Mouse (Mus musculus) embryonic facial prominence, embryonic 11.5 days (tissue): ENCODE measurements around the gene Shisal2a. TPM values are rescaled to one million over a fixed set of nuclear protein-coding genes. Genes with fewer than 3 reads are reported as not detected.
"Not testable (repeated sequence)": the region's sequence is repeated elsewhere in the genome, so short reads cannot be mapped to it uniquely, and the experiment has no call there.

ENCODE experiments used
- ATAC-seq: fragments of 200-750 bp; cut with Nextera tagmentation; replicated peaks from 2 replicates; pipeline ENCODE4 v1.8.0; 2017; ENCODE audit warnings: low read depth; ENCODE audit not compliant: insufficient number of reproducible peaks, low FRiP score, low TSS enrichment
- DNase-seq: peaks from one replicate; pipeline ENCODE4 v3.0.0-alpha.2; 2015; ENCODE audit warnings: low spot score
- H3K27ac ChIP-seq: fragments of 300-500 bp; sonication (generic); replicated peaks from 2 replicates; pipeline ENCODE4 v1.5.1; 2014; ENCODE audit warnings: mild to moderate bottlenecking, low read depth, low read length, control low read depth
- H3K27me3 ChIP-seq: fragments of 300-500 bp; sonication (generic); 2 replicates; pipeline ENCODE4 v1.6.1; 2014; ENCODE audit warnings: mild to moderate bottlenecking, low read length, moderate library complexity, mixed read lengths; ENCODE audit not compliant: control insufficient read depth, insufficient read depth
- H3K36me3 ChIP-seq: fragments of 300-500 bp; sonication (generic); replicated peaks from 2 replicates; pipeline ENCODE4 v1.6.1; 2014; ENCODE audit warnings: low read depth, mild to moderate bottlenecking, low read length, moderate library complexity, mixed read lengths; ENCODE audit not compliant: control insufficient read depth, insufficient read depth
- H3K4me1 ChIP-seq: fragments of 300-500 bp; sonication (generic); 2 replicates; pipeline ENCODE4 v1.6.1; 2014; ENCODE audit warnings: low read length, mixed read lengths; ENCODE audit not compliant: control insufficient read depth, insufficient read depth
- H3K4me2 ChIP-seq: fragments of 300-500 bp; sonication (generic); 2 replicates; pipeline ENCODE4 v1.6.1; 2014; ENCODE audit warnings: low read depth, mild to moderate bottlenecking, control low read depth, low read length, moderate library complexity
- H3K4me3 ChIP-seq: fragments of 300-500 bp; sonication (generic); 2 replicates; pipeline ENCODE4 v1.5.1; 2014; ENCODE audit warnings: low read depth, low read length, control low read depth
- H3K9ac ChIP-seq: fragments of 300-500 bp; sonication (generic); replicated peaks from 2 replicates; pipeline ENCODE4 v1.6.1; 2014; ENCODE audit warnings: mild to moderate bottlenecking, control low read depth, low read length
- H3K9me3 ChIP-seq: fragments of 300-500 bp; sonication (generic); replicated peaks from 2 replicates; pipeline ENCODE4 v1.6.1; 2016; ENCODE audit warnings: mild to moderate bottlenecking, low read length, inconsistent platforms, mixed read lengths; ENCODE audit not compliant: control insufficient read depth
- WGBS: fragments of 180-500 bp; shearing (Covaris S2); extraction: QIAGEN DNeasy Blood & Tissue Kit; methylation state at CpG from one replicate; pipeline ENCODE4 v1.1.7; 2014; 5-methylcytosine and 5-hydroxymethylcytosine counted together
- polyA plus RNA-seq: library from polyadenylated mRNA; unstranded; fragments of >200 nt; fragmentation: Nextera tagmentation; extraction: Ambion mirVana; gene quantifications from 2 replicates; pipeline ENCODE4 v1.2.1, GENCODE M21; 2014

The Shisal2a gene
- polyA plus RNA-seq, 1 experiment from 2014 or later: 8.5 TPM

- peaks cover 4% of the 10 kb centered on the region for H3K4me1 ChIP-seq
Observed at GRCm38 (mm10) chr4:108358498-108358897, 24.7 kb downstream of the Shisal2a start.

DNA sequence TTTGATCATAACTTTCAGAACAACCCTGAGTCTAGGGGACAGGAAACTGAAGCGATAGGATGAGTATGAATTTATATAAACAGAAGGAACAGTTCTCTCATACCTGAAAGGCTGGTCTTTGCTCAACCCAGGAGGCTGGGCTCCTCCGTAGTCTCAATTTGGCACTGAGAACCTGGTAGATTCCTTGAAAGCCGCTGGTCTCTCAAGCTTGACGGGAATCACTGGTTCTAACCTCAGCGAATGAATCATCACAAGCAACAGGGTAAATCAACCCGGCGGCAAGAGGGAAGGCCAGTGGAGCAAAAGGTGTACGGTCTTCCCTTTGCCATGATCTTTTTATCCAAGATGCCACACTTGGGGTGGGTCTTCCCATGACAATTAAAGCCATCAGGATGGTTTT lies 25.7 kb downstream of the Shisal2a start:
- Histone ChIP-seq H3K27ac (no peak overlapping the region), H3K27me3 (no peaks in the 10 kb centered on the region), H3K36me3 (no peaks in the 10 kb centered on the region), H3K9me3 (no peaks in the 10 kb centered on the region), H3K4me2 (no peak overlapping the region), H3K4me1 (peaks cover 4% of the 10 kb centered on the region), H3K4me3 (no peak overlapping the region), H3K9ac (no peak overlapping the region)
- DNase-seq (no peak), ATAC-seq (no peak)
- WGBS: 89% methylated on average over 8 of the region's 8 CpGs

More at GRCm38 (mm10) chr4:108358498-108358897, 24.7 kb downstream of the Shisal2a start:
- no peak overlapping the region for H3K9ac ChIP-seq
- DNase-seq (no peak), ATAC-seq (no peak)
- H3K4me3 ChIP-seq: no peak overlapping the region
- H3K36me3 ChIP-seq: no peaks in the 10 kb centered on the region
- H3K9me3 ChIP-seq: no peaks in the 10 kb centered on the region
- H3K4me2 ChIP-seq: no peak overlapping the region
- WGBS: 4% methylated on average over 4 of the region's 4 CpGs
- no peaks in the 10 kb centered on the region for H3K27me3 ChIP-seq
- no peak overlapping the region; the same call in 1 of the 2 replicates for H3K27ac ChIP-seq

GRCm38 (mm10) chr4:108353591-108353990 lies 29.6 kb downstream of the Shisal2a start:
- H3K4me2 ChIP-seq, DNase-seq, H3K36me3 ChIP-seq, H3K27ac ChIP-seq, H3K4me3 ChIP-seq, H3K9me3 ChIP-seq, H3K9ac ChIP-seq, H3K27me3 ChIP-seq, ATAC-seq, H3K4me1 ChIP-seq: not testable (repeated sequence)

DNA sequence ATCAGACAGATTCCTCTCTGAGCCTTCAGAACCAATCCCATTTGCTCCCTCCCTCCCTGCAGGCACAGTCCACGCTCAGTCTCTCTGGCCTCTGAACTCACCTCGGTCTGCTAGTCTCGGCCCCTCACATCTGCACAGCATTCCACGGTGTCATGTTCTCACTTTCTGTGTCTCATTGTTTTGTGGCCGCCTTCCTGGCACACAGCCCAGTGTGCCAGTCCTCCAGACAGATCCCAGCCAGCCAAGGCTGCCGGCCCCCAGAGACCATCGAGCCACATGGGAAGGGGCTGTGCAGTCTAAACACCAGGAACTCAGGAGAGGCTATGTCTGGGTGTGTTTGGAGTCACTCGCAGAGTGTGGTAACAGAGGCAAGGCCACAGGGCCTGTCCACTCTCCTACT lies 32.3 kb downstream of the Shisal2a start:
- Histone ChIP-seq H3K4me2 (no peak overlapping the region), H3K27me3 (no peaks in the 10 kb centered on the region), H3K9ac (peak overlapping the region; percentile 0; the same call in 1 of the 2 replicates), H3K4me3 (no peak overlapping the region), H3K36me3 (no peaks in the 10 kb centered on the region), H3K27ac (peak overlapping the region; percentile 57), H3K4me1 (peaks cover 16% of the 10 kb centered on the region), H3K9me3 (no peaks in the 10 kb centered on the region)
- WGBS: 3% methylated on average over 8 of the region's 8 CpGs
- DNase-seq: peak; percentile 89
- peak; percentile 90 for ATAC-seq

DNA sequence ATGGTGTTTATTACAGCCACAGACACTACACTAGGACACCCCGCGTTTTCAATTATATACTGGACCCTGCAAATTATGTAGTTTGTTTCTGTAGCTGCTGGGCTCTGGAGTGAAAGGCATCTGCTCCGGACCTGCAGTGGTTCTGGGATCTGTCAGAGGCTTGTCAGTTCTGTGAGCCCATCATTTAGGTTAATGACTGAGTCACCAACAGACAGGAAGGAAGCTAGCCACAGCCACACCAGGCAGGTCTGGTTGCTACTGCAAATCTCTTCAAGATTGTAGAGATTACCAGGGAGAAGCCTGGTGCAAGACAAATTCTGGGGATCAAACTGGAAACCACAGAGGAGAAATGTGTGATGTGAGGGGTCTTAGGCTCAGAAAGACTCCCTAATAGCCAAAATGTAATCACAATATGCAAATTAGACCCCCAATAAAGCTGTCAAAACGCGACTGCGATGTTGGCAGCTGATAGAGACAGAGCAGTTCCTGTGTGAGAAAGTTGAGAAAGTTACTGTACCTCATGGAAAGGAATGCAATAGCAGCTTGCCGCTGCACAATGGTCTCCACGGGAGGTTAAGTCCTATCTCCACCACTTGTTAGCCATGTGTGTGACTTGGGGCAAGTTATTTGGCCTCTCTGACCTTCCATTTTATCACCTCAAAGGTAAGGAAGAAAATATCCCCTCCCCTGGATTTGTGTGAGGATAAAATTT lies 33.2 kb downstream of the Shisal2a start:
- Histone ChIP-seq H3K36me3 (no peaks in the 10 kb centered on the region), H3K27me3 (no peaks in the 10 kb centered on the region), H3K4me2 (no peak overlapping the region), H3K4me1 (peaks cover 22% of the 10 kb centered on the region), H3K9ac (no peak overlapping the region), H3K4me3 (no peak overlapping the region), H3K9me3 (no peaks in the 10 kb centered on the region), H3K27ac (peak overlapping the region; percentile 57)
- no peak for ATAC-seq
- 29% methylated on average over 8 of the region's 8 CpGs for WGBS
- DNase-seq: peak; percentile 39

DNA sequence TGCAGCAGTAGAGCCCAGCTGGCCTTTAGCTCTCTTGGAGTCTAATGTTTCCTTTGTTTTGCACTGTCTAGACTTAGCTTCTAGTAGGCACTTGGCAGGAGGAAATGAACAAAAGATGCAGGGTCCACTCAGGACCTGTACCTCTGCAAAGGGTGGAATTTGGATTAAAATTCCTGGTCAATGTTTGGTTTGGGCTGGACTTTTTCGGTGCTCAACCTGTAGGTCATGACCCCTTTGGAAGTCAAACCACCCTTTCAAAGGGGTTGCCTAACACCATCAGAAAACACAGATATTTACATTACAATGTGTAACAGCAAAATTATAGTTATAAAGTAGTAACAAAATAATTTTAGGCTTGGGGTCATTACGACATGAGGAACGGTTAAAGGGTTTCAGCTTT lies 34.1 kb downstream of the Shisal2a start:
- ATAC-seq: no peak
- H3K9me3 ChIP-seq: no peaks in the 10 kb centered on the region
- peaks cover 22% of the 10 kb centered on the region for H3K4me1 ChIP-seq
- no peaks in the 10 kb centered on the region for H3K36me3 ChIP-seq
- peak overlapping the region; percentile 75 for H3K27ac ChIP-seq
- peak; percentile 33 for DNase-seq
- no peak overlapping the region for H3K4me3 ChIP-seq
- no peak overlapping the region for H3K4me2 ChIP-seq
- no peaks in the 10 kb centered on the region for H3K27me3 ChIP-seq
- WGBS: 61% methylated on average over 3 of the region's 3 CpGs
- no peak overlapping the region for H3K9ac ChIP-seq

DNA sequence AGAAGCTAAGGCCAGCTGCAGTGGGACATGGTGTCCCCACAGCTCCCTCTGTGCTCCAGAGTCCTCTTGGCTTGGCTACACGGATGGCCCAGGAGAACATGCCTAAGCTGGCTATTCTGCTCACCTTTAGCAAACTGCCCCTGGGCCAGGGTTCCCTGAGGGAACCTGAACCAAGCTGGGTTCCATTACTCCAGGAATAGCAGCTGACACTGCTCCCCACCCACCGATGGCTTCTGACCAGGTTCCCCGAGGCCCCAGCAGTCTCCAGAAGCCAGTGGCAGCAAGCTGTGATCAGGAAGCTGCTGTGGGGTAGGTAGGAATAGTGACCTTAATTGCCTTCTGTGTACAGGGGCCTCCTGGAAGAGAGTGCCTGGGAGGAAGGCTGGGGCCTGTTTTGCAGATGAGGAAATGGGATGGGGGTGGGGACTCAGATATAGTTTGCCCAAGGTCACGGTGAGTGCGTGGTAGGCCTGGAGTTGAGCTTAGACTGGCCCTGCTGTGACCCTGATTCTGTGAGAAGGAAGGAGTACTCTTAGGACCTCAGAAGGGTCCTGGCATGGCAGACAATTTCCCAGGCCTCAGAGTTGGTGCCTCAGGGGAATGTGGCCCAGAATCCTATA lies 34.8 kb downstream of the Shisal2a start:
- H3K36me3 ChIP-seq: no peaks in the 10 kb centered on the region
- H3K9ac ChIP-seq: 0 out of 2 replicates have a peak overlapping the region, but pooled peaks have one; percentile 10
- ATAC-seq: peak; percentile 15; the same call in 1 of the 2 replicates
- H3K4me3 ChIP-seq: no peak overlapping the region
- no peaks in the 10 kb centered on the region for H3K27me3 ChIP-seq
- peak overlapping the region; percentile 75 for H3K27ac ChIP-seq
- H3K4me2 ChIP-seq: no peak overlapping the region
- H3K9me3 ChIP-seq: no peaks in the 10 kb centered on the region
- DNase-seq: peak; percentile 57
- WGBS: 37% methylated on average over 5 of the region's 5 CpGs
- peaks cover 22% of the 10 kb centered on the region for H3K4me1 ChIP-seq

GRCm38 (mm10) chr4:108347111-108347510 lies 36.0 kb downstream of the Shisal2a start:
- no peak for ATAC-seq
- no peak overlapping the region for H3K9ac ChIP-seq
- no peak for DNase-seq
- peaks cover 22% of the 10 kb centered on the region for H3K4me1 ChIP-seq
- H3K27ac ChIP-seq: no peak overlapping the region
- no peaks in the 10 kb centered on the region for H3K27me3 ChIP-seq
- H3K9me3 ChIP-seq: no peaks in the 10 kb centered on the region
- no peaks in the 10 kb centered on the region for H3K36me3 ChIP-seq
- H3K4me2 ChIP-seq: no peak overlapping the region
- H3K4me3 ChIP-seq: no peak overlapping the region
- WGBS: 93% methylated on average over 5 of the region's 5 CpGs
